Mouse (Mus musculus): ENCODE results near the gene Osgep.
"Not testable (repeated sequence)": the region's sequence is repeated elsewhere in the genome, so short reads cannot be mapped to it uniquely, and the experiment has no call there.

Gene Osgep

GRCm38 (mm10) chr14:50931493-50932020 lies 6.9 kb upstream of the Osgep start:
- no peak for DNase-seq (ENCODE audit: low spot score in 2 of 2)

GRCm38 (mm10) chr14:50930754-50931492 lies 6.2 kb upstream of the Osgep start, which contains the start of the genes Pip4p1 and Pnp:
TSS of gene Pip4p1 (minus strand) at chr14:50930856.
TSS of gene Pnp (plus strand) at chr14:50931082.
- DNase-seq (ENCODE audit: low spot score in 2 of 2), result peak; percentile 100

DNA sequence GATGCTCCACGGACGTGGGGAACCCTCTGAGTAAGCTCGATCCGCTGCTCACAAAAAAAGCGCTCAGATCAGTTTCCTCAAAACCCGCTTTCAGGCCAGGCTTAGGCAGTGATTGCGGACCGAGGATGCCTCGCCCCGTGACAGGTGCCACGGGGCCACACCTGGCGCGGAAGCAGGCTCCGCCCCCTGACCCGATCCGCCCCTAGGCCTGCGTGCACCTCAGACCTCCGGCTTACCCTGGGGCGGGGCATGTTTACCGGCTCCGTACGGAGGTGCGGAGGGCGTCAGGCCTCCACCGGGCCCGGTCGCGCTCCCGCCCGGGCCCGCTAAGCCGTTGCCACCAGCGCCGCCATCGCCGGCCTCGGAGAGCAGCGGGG lies 5.7 kb upstream of the Osgep start:
- no peak for DNase-seq (ENCODE audit: low spot score in 2 of 2)

GRCm38 (mm10) chr14:50929951-50930350 lies 5.3 kb upstream of the Osgep start:
- DNase-seq (ENCODE audit: low spot score in 2 of 2), result peak in 1 of 2 experiments; percentile 35

- DNase-seq (ENCODE audit: low spot score in 2 of 2), result no peak
Measured at GRCm38 (mm10) chr14:50927366-50927765, 2.7 kb upstream of the Osgep start.

GRCm38 (mm10) chr14:50925111-50925920 lies 623 bp upstream of the Osgep start:
- DNase-seq (ENCODE audit: low spot score in 2 of 2), result no peak

DNA sequence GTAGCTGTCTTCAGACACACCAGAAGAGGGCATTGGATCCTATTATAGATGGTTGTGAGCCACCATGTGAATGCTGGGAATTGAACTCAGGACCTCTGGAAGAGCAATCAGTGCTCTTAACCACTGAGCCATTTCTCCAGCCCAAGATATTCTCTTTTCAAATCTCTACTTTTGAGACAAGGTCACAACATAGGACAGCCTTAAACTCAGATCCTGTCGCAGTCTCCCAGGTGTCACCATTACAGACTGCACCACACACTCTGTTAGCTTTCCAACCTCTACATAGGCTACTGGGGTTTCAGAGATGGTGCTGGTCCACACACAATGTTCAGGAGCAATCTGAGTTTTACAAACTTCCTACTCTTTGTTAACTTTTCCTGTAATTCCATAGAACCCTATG lies 1.3 kb downstream of the Osgep start:
- DNase-seq (ENCODE audit: low spot score in 2 of 2), result not testable (repeated sequence)

DNA sequence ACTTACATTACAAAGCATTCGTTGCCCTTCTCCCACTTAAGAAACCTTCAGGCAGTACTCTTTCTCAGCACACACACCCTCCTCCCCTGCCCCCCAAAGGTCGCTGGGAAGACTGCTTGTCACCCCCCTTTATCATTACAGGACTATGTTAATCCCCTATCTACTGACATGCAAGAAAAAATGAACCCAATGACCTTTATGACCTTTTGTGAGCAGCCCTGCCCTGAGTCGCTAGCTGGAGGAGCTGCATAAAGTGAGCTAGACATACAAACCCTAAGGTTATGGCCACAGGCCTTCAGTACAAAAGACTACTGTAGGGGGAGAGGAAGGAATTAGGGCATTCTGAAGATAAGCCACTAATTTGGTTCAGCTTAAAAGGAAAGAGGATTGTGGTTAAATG lies 13.3 kb downstream of the Osgep start:
- DNase-seq (ENCODE audit: low spot score in 2 of 2), result no peak

DNA sequence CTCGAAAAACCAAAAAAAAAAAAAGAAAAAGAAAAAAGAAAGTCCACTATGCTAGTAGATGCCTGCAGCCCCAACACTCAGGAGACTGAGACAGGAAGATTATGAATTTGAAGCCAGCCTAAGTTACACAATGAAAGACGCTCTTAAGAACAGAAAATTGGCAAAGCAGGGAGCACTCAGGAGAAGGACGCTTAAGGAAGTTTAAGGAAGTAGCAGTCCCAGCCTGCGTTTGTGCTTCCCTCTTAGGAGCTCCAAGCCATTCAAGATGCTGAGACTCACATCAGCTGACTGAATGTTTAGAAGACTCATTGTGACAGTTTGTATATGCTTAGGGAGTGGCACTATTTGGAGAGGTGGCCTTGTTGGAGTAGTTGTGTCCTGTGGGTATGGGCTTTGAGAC lies 16.6 kb downstream of the Osgep start:
- no peak for DNase-seq (ENCODE audit: low spot score in 2 of 2)

- not testable (repeated sequence) for DNase-seq (ENCODE audit: low spot score in 2 of 2)
Measured at GRCm38 (mm10) chr14:50905327-50905726, 19.4 kb downstream of the Osgep start.

- no peak for DNase-seq (ENCODE audit: low spot score in 2 of 2)
Measured at GRCm38 (mm10) chr14:50904828-50905129, 19.9 kb downstream of the Osgep start.

GRCm38 (mm10) chr14:50903973-50904827 lies 20.5 kb downstream of the Osgep start:
- no peak for DNase-seq (ENCODE audit: low spot score in 2 of 2)

DNA sequence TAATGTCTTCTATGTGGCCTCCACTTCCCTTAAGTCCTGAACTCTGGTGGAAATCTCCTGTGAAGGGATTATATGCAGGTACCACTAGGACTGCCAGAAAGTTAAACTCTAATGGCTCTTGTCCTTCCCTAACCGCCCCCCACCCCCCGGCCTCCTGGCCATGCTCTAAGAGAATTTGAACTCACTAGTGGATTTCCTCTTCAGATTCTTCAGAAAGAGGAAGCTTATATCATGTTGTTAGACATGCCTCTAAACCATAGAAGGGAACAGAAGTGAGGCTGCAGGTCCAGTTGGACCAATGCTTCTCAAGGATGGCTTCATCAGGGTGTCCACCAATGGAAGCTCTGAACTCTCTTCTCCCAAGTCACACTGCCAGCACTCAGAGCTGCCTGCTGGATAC lies 26.7 kb downstream of the Osgep start:
- not testable (repeated sequence) for DNase-seq (ENCODE audit: low spot score in 2 of 2)

DNA sequence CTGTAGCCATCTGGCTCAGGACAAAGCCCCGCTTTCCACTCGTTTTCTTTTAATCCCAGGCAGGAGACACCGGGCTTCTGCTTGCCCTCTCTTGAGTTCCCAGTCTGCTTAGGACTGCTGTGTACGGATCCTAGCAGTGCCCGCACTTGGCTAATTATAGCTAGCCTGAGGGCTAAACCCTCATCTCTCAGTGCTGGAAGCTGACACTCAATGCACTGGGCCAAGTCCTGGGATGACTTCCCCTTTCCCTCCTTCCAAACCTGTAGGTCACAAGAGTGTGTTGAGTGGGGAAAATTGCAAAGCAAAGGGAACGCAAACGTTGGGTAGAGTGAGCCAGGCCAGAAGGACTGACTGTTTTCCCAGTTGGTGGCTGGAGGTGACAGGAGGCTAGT lies 27.3 kb downstream of the Osgep start, which contains the start of gene Klhl33:
Klhl33 (minus strand) TSS at position 134 of the 392 bp plus-strand sequence.
- DNase-seq (ENCODE audit: low spot score in 2 of 2), result peak; percentile 32 to 46

DNA sequence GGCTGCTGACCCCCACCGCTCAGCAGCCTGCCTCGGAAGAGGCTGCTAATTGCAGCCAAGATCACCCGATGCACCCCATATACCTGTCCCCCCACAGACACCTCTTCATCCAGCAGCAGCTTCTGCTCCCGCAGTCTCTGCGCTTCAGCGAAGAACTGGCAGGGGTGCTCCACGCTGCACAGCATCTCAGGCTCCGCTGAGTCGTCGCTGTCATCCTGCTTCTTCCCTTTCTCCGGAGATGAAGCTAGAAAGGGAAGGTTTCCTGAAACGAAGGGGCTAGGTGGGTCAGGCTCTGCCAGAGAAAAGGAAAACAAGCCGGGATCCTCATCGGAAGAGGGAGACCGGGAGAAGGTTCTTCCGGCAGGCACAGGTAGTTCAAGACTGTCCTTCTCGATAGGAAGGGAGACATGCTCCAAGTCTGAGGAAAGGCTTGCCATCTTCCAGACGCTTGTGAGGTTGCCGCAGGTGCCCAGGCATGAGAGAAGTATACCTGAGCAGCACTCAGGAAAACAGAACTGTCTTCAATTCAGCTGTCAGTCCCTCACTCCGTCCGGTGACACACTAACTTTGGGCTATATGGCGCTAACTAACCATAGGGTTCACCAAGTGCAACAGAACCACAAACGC lies 27.8 kb downstream of the Osgep start:
- no peak for DNase-seq (ENCODE audit: low spot score in 2 of 2)

DNA sequence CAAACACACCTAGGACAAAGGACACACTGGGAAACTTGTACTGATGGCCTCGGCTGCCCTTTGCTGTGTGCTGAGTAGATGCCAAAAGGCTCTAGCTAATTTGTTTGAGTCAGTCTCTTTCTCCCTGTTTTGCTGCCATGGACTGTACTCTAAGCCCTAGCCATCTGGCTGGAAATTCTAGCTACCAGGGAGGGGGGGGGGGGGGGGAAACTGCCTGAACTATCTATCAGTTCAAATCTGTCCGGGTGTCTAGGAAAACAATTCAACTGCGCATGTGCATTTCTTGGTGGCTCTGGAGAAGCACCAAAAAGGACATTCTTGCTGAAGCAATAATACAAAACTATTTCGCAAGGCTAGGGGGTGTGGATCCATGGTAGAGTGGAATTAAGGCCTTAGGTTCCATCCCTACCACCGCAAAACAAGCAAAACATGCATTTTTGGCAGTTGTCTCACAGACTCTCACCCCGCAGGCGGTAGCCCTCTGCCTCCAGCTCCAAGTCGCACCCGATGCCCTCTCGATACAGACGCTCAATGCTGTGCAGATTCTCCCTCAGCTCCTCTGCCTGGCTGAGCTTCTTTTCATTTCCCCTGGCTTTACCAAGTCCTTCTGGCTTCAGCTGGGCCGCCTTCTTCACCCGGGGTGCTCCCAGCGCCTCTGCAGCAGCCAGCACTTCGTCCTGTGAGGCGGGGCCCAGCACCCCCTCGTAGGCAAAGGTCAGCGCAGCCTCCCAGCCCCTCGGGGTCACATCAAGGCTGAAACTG lies 28.5 kb downstream of the Osgep start:
- peak; percentile 87 to 88 for DNase-seq (ENCODE audit: low spot score in 2 of 2)

GRCm38 (mm10) chr14:50895407-50895806 lies 29.3 kb downstream of the Osgep start:
- no peak for DNase-seq (ENCODE audit: low spot score in 2 of 2)

GRCm38 (mm10) chr14:50892541-50893459 lies 31.9 kb downstream of the Osgep start:
- DNase-seq (ENCODE audit: low spot score in 2 of 2), result no peak

DNA sequence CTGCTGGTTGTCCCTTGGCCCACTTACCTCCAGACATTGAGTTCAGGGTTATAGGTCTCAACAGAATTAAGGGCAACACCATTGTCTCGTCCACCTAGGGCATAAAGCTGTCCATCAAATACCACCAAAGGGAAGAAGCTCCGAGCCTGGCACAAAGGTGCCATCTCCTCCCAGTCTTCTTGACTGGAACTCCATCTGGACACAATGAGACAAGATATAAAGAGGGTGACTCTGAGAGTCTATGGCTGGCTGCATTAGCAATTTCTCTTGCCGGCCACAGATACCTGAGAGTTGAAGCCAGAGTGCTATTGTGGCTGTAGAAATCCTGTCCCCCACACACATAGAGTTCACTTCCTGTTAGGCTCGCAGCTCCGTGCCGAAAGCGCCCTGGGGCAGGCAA lies 32.6 kb downstream of the Osgep start:
- DNase-seq (ENCODE audit: low spot score in 2 of 2), result no peak

DNA sequence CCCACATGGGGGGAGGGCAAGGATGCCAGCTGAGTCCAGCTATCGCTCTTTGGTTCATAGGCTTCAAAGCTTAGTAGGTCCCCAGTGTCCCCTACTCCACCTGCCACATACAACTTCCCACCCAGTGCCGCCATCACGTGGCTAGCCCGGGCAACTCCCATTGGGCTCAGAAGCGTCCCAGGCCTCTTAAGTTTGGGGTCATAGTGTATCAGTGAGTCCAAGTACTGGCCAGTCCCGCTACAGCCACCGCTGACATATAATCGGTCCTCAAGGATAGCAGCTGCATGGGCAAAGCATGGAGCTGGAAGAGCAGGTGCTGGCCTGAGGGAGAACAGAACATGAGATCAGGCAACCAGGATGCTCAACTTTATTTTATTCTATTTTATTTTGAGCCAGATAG lies 33.1 kb downstream of the Osgep start:
- no peak for DNase-seq (ENCODE audit: low spot score in 2 of 2)
